Mouse (Mus musculus): ENCODE measurements around the gene Fli1.

- TF ChIP-seq POLR2AphosphoS2 (IDR thresholded peaks at IDR 0.05; ENCODE audit: insufficient read length, low read depth) (no peak), MYOG (IDR thresholded peaks at IDR 0.05; ENCODE audit: control insufficient read depth in 1 of 3, insufficient read depth in 1 of 3, insufficient read length in 2 of 3, low read depth in 2 of 3) (no peak), MYOD1 (IDR thresholded peaks at IDR 0.05; ENCODE audit: control insufficient read depth in 1 of 3, insufficient read length in 2 of 3, low read depth in 2 of 3) (no peak), TCF3 (IDR thresholded peaks at IDR 0.05; ENCODE audit: insufficient read length, low read depth) (no peak), USF1 (IDR thresholded peaks at IDR 0.05; ENCODE audit: low read depth) (no peak), E2F4 (IDR thresholded peaks at IDR 0.05; ENCODE audit: insufficient read depth) (no peak), POLR2A (IDR thresholded peaks at IDR 0.05; ENCODE audit: insufficient read length, low read depth) (no peak), CEBPB (IDR thresholded peaks at IDR 0.05; ENCODE audit: insufficient read depth, poor library complexity, severe bottlenecking) (no peak), MAX (IDR thresholded peaks at IDR 0.05; ENCODE audit: low read depth) (no peak)
Measured at GRCm38 (mm10) chr9:32543923-32544575, 1.4 kb upstream of the Fli1 start.

Data from myocyte (in vitro differentiated cells).